Mouse (Mus musculus): Measurements from ENCODE around the gene Mboat1.

DNA sequence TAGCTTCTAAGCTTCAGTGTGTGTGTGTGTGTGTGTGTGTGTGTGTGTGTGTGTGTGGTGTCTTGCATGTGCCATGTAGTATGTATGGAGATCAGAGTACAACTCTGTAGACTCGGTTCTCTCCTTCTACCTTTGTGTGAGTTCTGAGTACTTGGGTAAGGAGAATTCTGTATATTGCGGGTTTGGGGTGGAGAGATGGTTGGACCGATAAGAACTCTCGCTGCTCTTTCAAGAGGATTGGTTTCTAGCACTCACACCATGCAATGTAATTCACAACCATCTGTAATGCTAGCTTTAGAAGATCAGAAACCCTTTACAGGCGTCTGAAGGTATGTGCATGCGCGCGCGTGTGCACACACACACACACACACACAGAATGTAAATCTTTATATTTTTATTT, 123.0 kb downstream of the Mboat1 start:
- no peak for TF ChIP-seq CTCF (IDR thresholded peaks at IDR 0.05; ENCODE audit: low read depth)
- TF ChIP-seq EP300 (IDR thresholded peaks at IDR 0.05; ENCODE audit: low read depth): no peak
